Mouse (Mus musculus): Measurements from ENCODE around the gene Msto1. TPM values are rescaled to one million over a fixed set of nuclear protein-coding genes. Genes with fewer than 3 reads are reported as not detected.

The Msto1 gene
- total and polyA plus RNA-seq, 3 experiments: 59.7 to 70.7 (median 70.2) TPM

GRCm38 (mm10) chr3:88862129-88862528, 51.7 kb downstream of the Msto1 start:
- in situ Hi-C loops (cut with MboI; ENCODE audit: low pct_ligation_motif_present, low pct_unique_long_range_greater_than_20kb, low sequenced_read_pairs): loop anchor here (25.0 kb wide), 1 partner anchor 175 kb away; the partner anchor contains the start of gene Khdc4
- dilution Hi-C loops (cut with MboI; ENCODE audit: extremely low pct_ligation_motif_present, extremely low pct_unique_long_range_greater_than_20kb, low sequenced_read_pairs): no loop called here
- peaks cover 58 to 87% of the 10 kb centered on the region in 2 experiments for H3K36me3 ChIP-seq (replicated peaks in 1 of 2; ENCODE audit: control insufficient read depth in 1 of 2, insufficient read depth in 1 of 2, low read length in 1 of 2)

GRCm38 (mm10) chr3:88855837-88856236, 58.0 kb downstream of the Msto1 start:
- no peak overlapping the region for H3K4me3 ChIP-seq (replicated peaks in 1 of 3; ENCODE audit: low read depth in 2 of 3, low read length in 2 of 3, poor library complexity in 1 of 3)

More at GRCm38 (mm10) chr3:88862129-88862528, 51.7 kb downstream of the Msto1 start:
- TF ChIP-seq CHD1 (IDR thresholded peaks at IDR 0.05; ENCODE audit: low read depth, low read length) (no peak), NRF1 (IDR thresholded peaks at IDR 0.05; ENCODE audit: low read depth, low read length) (no peak), BHLHE40 (IDR thresholded peaks at IDR 0.05; ENCODE audit: low read depth, low read length) (no peak), TCF12 (IDR thresholded peaks at IDR 0.05; ENCODE audit: low read depth, low read length) (no peak), ETS1 (conservative IDR thresholded peaks at IDR 0.05; ENCODE audit: low read depth, low read length) (no peak), MAZ (IDR thresholded peaks at IDR 0.05; ENCODE audit: low read depth, low read length) (no peak), NELFE (IDR thresholded peaks at IDR 0.05; ENCODE audit: low read depth, low read length) (no peak)
- DNase-seq (ENCODE audit: extremely low read depth): no peak
- Histone ChIP-seq H3K79me2 (replicated peaks; ENCODE audit: control insufficient read depth, extremely low read depth, insufficient read depth, poor library complexity, severe bottlenecking) (0 out of 2 replicates have a peak, but pooled peaks cover 2% of the 10 kb centered on the region), H3K9me3 (replicated peaks; ENCODE audit: low read length) (no peaks in the 10 kb centered on the region), H3K27ac (ENCODE audit: insufficient read depth, low read depth) (no peak overlapping the region), H3K4me1 (ENCODE audit: control insufficient read depth in 1 of 2, insufficient read depth in 2 of 2) (no peaks in the 10 kb centered on the region), H3K4me3 (replicated peaks in 1 of 3; ENCODE audit: low read depth in 2 of 3, low read length in 2 of 3, poor library complexity in 1 of 3) (no peak overlapping the region), H3K4me2 (ENCODE audit: insufficient read depth, low read depth, poor library complexity, severe bottlenecking) (no peak overlapping the region), H3K9ac (ENCODE audit: insufficient read depth, low read depth) (no peak overlapping the region), H3K27me3 (replicated peaks) (no peaks in the 10 kb centered on the region)

More at GRCm38 (mm10) chr3:88855837-88856236, 58.0 kb downstream of the Msto1 start:
- no peak for TF ChIP-seq KAT2A (IDR thresholded peaks at IDR 0.05; ENCODE audit: insufficient replicate concordance, low read length)
- Histone ChIP-seq H3K79me2 (replicated peaks; ENCODE audit: control insufficient read depth, extremely low read depth, insufficient read depth, poor library complexity, severe bottlenecking) (no peaks in the 10 kb centered on the region; the same call in 1 of the 2 replicates), H3K27ac (ENCODE audit: insufficient read depth, low read depth) (no peak overlapping the region), H3K27me3 (replicated peaks) (no peaks in the 10 kb centered on the region), H3K4me2 (ENCODE audit: insufficient read depth, low read depth, poor library complexity, severe bottlenecking) (no peak overlapping the region), H3K9me3 (replicated peaks; ENCODE audit: low read length) (no peaks in the 10 kb centered on the region), H3K9ac (ENCODE audit: insufficient read depth, low read depth) (no peak overlapping the region), H3K4me1 (ENCODE audit: control insufficient read depth in 1 of 2, insufficient read depth in 2 of 2) (no peaks in the 10 kb centered on the region), H3K36me3 (replicated peaks in 1 of 2; ENCODE audit: control insufficient read depth in 1 of 2, insufficient read depth in 1 of 2, low read length in 1 of 2) (peaks cover 47 to 79% of the 10 kb centered on the region in 2 experiments)
- in situ Hi-C loops (cut with MboI; ENCODE audit: low pct_ligation_motif_present, low pct_unique_long_range_greater_than_20kb, low sequenced_read_pairs) (loop anchor here (10.0 to 25.0 kb wide), 2 partner anchors 49 to 169 kb away; partner anchors contain the start of gene Khdc4), dilution Hi-C loops (cut with MboI; ENCODE audit: extremely low pct_ligation_motif_present, extremely low pct_unique_long_range_greater_than_20kb, low sequenced_read_pairs) (no loop called here)
- DNase-seq (ENCODE audit: extremely low read depth): no peak

Other genes starting within 250 kb of the Msto1 start
- 35.2 and 40.2 TPM in 2 replicates for gene Khdc4, start 228.2 kb downstream of the Msto1 start, total RNA-seq (2012; rRNA removed)
- 56.6 and 58.6 TPM in 2 replicates for gene Khdc4, start 228.2 kb downstream of the Msto1 start, total RNA-seq (2014; rRNA removed)
- 53.6 TPM in 2 replicates for gene Khdc4, start 228.2 kb downstream of the Msto1 start, polyA plus RNA-seq (2012; ENCODE audit: insufficient read length, low read depth)
- 21.4 and 23.7 TPM in 2 replicates for gene Rit1, start 197.2 kb downstream of the Msto1 start, total RNA-seq (2012; rRNA removed)
- gene Rit1, start 197.2 kb downstream of the Msto1 start, total RNA-seq (2014; rRNA removed): 28.7 and 29.1 TPM in 2 replicates
- gene Rit1, start 197.2 kb downstream of the Msto1 start, polyA plus RNA-seq (2012; ENCODE audit: insufficient read length, low read depth): 18.4 and 20.6 TPM in 2 replicates
- gene Syt11, start 138.8 kb downstream of the Msto1 start, total RNA-seq (2012; rRNA removed): 3.8 and 4.5 TPM in 2 replicates
- gene Syt11, start 138.8 kb downstream of the Msto1 start, total RNA-seq (2014; rRNA removed): 5.4 and 5.7 TPM in 2 replicates
- 8.2 and 8.8 TPM in 2 replicates for gene Syt11, start 138.8 kb downstream of the Msto1 start, polyA plus RNA-seq (2012; ENCODE audit: insufficient read length, low read depth)
- gene Gon4l, start 78.8 kb downstream of the Msto1 start, total RNA-seq (2012; rRNA removed): 26.4 and 29.3 TPM in 2 replicates
- gene Gon4l, start 78.8 kb downstream of the Msto1 start, total RNA-seq (2014; rRNA removed): 15.9 and 16.5 TPM in 2 replicates
- 32.9 and 35.5 TPM in 2 replicates for gene Gon4l, start 78.8 kb downstream of the Msto1 start, polyA plus RNA-seq (2012; ENCODE audit: insufficient read length, low read depth)
- 5.7 and 5.8 TPM in 2 replicates for gene Ash1l, start 36.6 kb upstream of the Msto1 start, total RNA-seq (2012; rRNA removed)
- 2.8 and 2.9 TPM in 2 replicates for gene Ash1l, start 36.6 kb upstream of the Msto1 start, total RNA-seq (2014; rRNA removed)
- 9.3 and 9.7 TPM in 2 replicates for gene Ash1l, start 36.6 kb upstream of the Msto1 start, polyA plus RNA-seq (2012; ENCODE audit: insufficient read length, low read depth)
- 114 and 128 TPM in 2 replicates for gene Dap3, start 37.2 kb upstream of the Msto1 start, total RNA-seq (2012; rRNA removed)
- gene Dap3, start 37.2 kb upstream of the Msto1 start, total RNA-seq (2014; rRNA removed): 169 and 182 TPM in 2 replicates
- 145 and 151 TPM in 2 replicates for gene Dap3, start 37.2 kb upstream of the Msto1 start, polyA plus RNA-seq (2012; ENCODE audit: insufficient read length, low read depth)
- gene Rusc1, start 179.3 kb upstream of the Msto1 start, total RNA-seq (2012; rRNA removed): 25.1 and 30.1 TPM in 2 replicates
- 17.7 and 19.7 TPM in 2 replicates for gene Rusc1, start 179.3 kb upstream of the Msto1 start, total RNA-seq (2014; rRNA removed)
- gene Rusc1, start 179.3 kb upstream of the Msto1 start, polyA plus RNA-seq (2012; ENCODE audit: insufficient read length, low read depth): 16.7 and 19.4 TPM in 2 replicates
- gene Gm43738, start 187.1 kb upstream of the Msto1 start, total RNA-seq (2012; rRNA removed): 0.13 TPM in 1 of 2 replicates, not detected in the other
- not detected in 2 replicates for gene Gm43738, start 187.1 kb upstream of the Msto1 start, total RNA-seq (2014; rRNA removed)
- gene Gm43738, start 187.1 kb upstream of the Msto1 start, polyA plus RNA-seq (2012; ENCODE audit: insufficient read length, low read depth): not detected in 2 replicates
- 243 and 244 TPM in 2 replicates for gene Fdps, start 188.0 kb upstream of the Msto1 start, total RNA-seq (2012; rRNA removed)
- 490 and 572 TPM in 2 replicates for gene Fdps, start 188.0 kb upstream of the Msto1 start, total RNA-seq (2014; rRNA removed)
- gene Fdps, start 188.0 kb upstream of the Msto1 start, polyA plus RNA-seq (2012; ENCODE audit: insufficient read length, low read depth): 177 and 200 TPM in 2 replicates
- not detected in 2 replicates for gene Pklr, start 222.1 kb upstream of the Msto1 start, total RNA-seq (2012; rRNA removed)
- not detected in 2 replicates for gene Pklr, start 222.1 kb upstream of the Msto1 start, total RNA-seq (2014; rRNA removed)
- gene Pklr, start 222.1 kb upstream of the Msto1 start, polyA plus RNA-seq (2012; ENCODE audit: insufficient read length, low read depth): not detected in 2 replicates
- gene Hcn3, start 246.2 kb upstream of the Msto1 start, total RNA-seq (2012; rRNA removed): 1.8 and 2.0 TPM in 2 replicates
- gene Hcn3, start 246.2 kb upstream of the Msto1 start, total RNA-seq (2014; rRNA removed): 1.7 and 1.8 TPM in 2 replicates
- 3.1 and 3.2 TPM in 2 replicates for gene Hcn3, start 246.2 kb upstream of the Msto1 start, polyA plus RNA-seq (2012; ENCODE audit: insufficient read length, low read depth)